Mouse (Mus musculus): ENCODE measurements at regions not wholly inside any gene's neighbourhood (a gene's known extent, or its start where the extent isn't known, plus 50 kb on each side); places are given as distances from the start of the nearest gene placed in this dataset.

- 78% methylated on average over 2 of the region's 2 CpGs for WGBS
- no peak for TF ChIP-seq POLR2A (IDR thresholded peaks at IDR 0.05; ENCODE audit: borderline replicate concordance, insufficient read depth, low read length)
- TF ChIP-seq CTCF (IDR thresholded peaks at IDR 0.05; ENCODE audit: borderline replicate concordance, insufficient read depth, low read depth, low read length) = no peak
Measured at GRCm38 (mm10) chr15:11552568-11552967, 153.1 kb upstream of the Tars start.

DNA sequence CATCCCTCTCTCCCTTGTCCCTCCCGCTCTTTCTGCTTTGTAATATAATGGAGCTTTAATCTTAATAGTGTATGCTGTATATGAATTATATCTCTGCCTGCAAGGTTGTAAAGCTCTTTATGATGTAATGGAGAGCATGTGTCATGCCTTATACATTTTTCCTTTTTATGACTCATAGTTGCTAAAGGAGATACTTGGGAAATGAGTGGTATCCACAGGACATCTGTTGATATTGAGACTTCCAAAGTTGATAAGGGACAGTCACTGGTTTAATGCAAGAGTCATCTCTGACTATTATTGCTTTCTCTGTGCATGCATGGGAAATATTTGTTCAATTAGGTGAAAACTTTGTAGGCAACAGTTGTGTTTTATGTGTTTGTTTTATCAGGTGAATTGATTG lies 152.6 kb upstream of the Tars start:
- Histone ChIP-seq H3K27ac (ENCODE audit: insufficient read depth, low read length) (no peak overlapping the region), H3K4me3 (replicated peaks; ENCODE audit: insufficient read depth, low read depth, low read length) (no peak overlapping the region), H3K27me3 (ENCODE audit: control insufficient read depth, insufficient read depth, low read length) (no peaks in the 10 kb centered on the region), H3K4me1 (ENCODE audit: control insufficient read depth, insufficient read depth, low read length) (no peaks in the 10 kb centered on the region)
- no peak for DNase-seq
- whole genome bisulfite sequencing = 90% methylated on average over 1 of the region's 1 CpGs
- TF ChIP-seq CTCF (IDR thresholded peaks at IDR 0.05; ENCODE audit: borderline replicate concordance, insufficient read depth, low read depth, low read length) (no peak), POLR2A (IDR thresholded peaks at IDR 0.05; ENCODE audit: borderline replicate concordance, insufficient read depth, low read length) (no peak)

More at GRCm38 (mm10) chr15:11552568-11552967, 153.1 kb upstream of the Tars start:
- Histone ChIP-seq H3K4me3 (replicated peaks; ENCODE audit: insufficient read depth, low read depth, low read length) (no peak overlapping the region), H3K4me1 (ENCODE audit: control insufficient read depth, insufficient read depth, low read length) (no peaks in the 10 kb centered on the region), H3K27ac (ENCODE audit: insufficient read depth, low read length) (no peak overlapping the region), H3K27me3 (ENCODE audit: control insufficient read depth, insufficient read depth, low read length) (no peaks in the 10 kb centered on the region)
- no peak for DNase-seq

GRCm38 (mm10) chr15:11539485-11539884 lies 140.0 kb upstream of the Tars start:
- no peaks in the 10 kb centered on the region for H3K4me1 ChIP-seq (ENCODE audit: control insufficient read depth, insufficient read depth, low read length)
- 73% methylated on average over 3 of the region's 3 CpGs for WGBS
- DNase-seq = no peak
- H3K27ac ChIP-seq (ENCODE audit: insufficient read depth, low read length) = no peak overlapping the region
- no peaks in the 10 kb centered on the region for H3K27me3 ChIP-seq (ENCODE audit: control insufficient read depth, insufficient read depth, low read length)
- no peak overlapping the region for H3K4me3 ChIP-seq (replicated peaks; ENCODE audit: insufficient read depth, low read depth, low read length)
- TF ChIP-seq POLR2A (IDR thresholded peaks at IDR 0.05; ENCODE audit: borderline replicate concordance, insufficient read depth, low read length) = no peak

DNA sequence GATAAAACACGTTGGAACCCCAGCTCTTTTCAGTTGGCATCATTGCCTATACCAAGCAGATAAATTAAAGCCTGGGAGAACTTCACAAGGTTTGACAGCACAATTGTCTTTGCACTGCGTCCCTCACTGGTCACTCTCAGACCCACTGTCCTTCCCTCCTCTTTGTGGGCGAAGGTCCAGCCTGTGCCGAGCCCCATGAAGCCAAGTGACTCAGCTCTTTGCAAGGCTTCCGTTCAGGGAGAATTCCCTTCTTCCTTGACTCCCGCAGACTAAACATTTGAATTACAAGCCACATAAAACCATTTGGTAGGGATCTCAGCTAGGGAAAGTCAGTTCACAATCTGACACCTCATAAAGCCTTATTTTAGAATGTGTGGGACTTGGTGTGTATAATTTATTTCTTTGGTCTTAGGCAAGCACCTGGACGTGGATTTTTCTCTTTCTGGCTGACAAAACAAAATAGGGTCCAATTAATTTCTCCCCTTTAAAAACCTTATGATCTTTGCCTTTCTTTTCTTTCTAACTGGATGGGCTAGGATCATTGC lies 136.7 kb upstream of the Tars start:
- H3K27me3 ChIP-seq (ENCODE audit: control insufficient read depth, insufficient read depth, low read length) = no peaks in the 10 kb centered on the region
- 63% methylated on average over 7 of the region's 7 CpGs for WGBS
- no peak overlapping the region for H3K27ac ChIP-seq (ENCODE audit: insufficient read depth, low read length)
- no peaks in the 10 kb centered on the region for H3K4me1 ChIP-seq (ENCODE audit: control insufficient read depth, insufficient read depth, low read length)
- DNase-seq = no peak
- TF ChIP-seq POLR2A (IDR thresholded peaks at IDR 0.05; ENCODE audit: borderline replicate concordance, insufficient read depth, low read length) (no peak), CTCF (IDR thresholded peaks at IDR 0.05; ENCODE audit: borderline replicate concordance, insufficient read depth, low read depth, low read length) (no peak)
- H3K4me3 ChIP-seq (replicated peaks; ENCODE audit: insufficient read depth, low read depth, low read length) = no peak overlapping the region

GRCm38 (mm10) chr15:11534404-11535251 lies 135.2 kb upstream of the Tars start:
- H3K27ac ChIP-seq (ENCODE audit: insufficient read depth, low read length) = no peak overlapping the region
- TF ChIP-seq CTCF (IDR thresholded peaks at IDR 0.05; ENCODE audit: borderline replicate concordance, insufficient read depth, low read depth, low read length) (no peak), POLR2A (IDR thresholded peaks at IDR 0.05; ENCODE audit: borderline replicate concordance, insufficient read depth, low read length) (no peak)
- WGBS = 85% methylated on average over 12 of the region's 12 CpGs
- no peaks in the 10 kb centered on the region for H3K4me1 ChIP-seq (ENCODE audit: control insufficient read depth, insufficient read depth, low read length)
- DNase-seq = no peak
- no peak overlapping the region for H3K4me3 ChIP-seq (replicated peaks; ENCODE audit: insufficient read depth, low read depth, low read length)
- no peaks in the 10 kb centered on the region for H3K27me3 ChIP-seq (ENCODE audit: control insufficient read depth, insufficient read depth, low read length)

DNA sequence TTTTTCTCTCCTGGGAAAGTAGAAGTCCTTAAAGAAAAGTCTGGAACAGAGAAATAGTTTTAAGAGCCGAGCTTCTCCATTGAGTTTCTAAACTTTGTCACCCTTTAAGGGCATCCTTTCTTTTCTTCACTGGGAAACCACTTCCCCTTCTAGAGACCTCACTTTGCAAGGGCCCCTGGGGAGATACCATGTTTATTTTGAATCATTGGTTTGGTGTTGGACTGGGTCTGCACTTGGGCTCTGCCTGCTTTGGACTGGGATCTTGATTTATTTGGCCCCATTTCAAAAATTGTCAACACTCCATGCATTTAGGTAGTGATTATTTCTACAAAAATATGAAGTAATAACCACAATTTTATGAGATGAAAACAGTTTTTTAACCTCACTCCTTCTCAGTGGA lies 134.2 kb upstream of the Tars start:
- DNase-seq = no peak
- 85% methylated on average over 1 of the region's 1 CpGs for WGBS
- TF ChIP-seq CTCF (IDR thresholded peaks at IDR 0.05; ENCODE audit: borderline replicate concordance, insufficient read depth, low read depth, low read length) = no peak
- no peak for TF ChIP-seq POLR2A (IDR thresholded peaks at IDR 0.05; ENCODE audit: borderline replicate concordance, insufficient read depth, low read length)

GRCm38 (mm10) chr15:11533002-11533610 lies 133.6 kb upstream of the Tars start:
- Histone ChIP-seq H3K4me3 (replicated peaks; ENCODE audit: insufficient read depth, low read depth, low read length) (no peak overlapping the region), H3K4me1 (ENCODE audit: control insufficient read depth, insufficient read depth, low read length) (no peaks in the 10 kb centered on the region), H3K27ac (ENCODE audit: insufficient read depth, low read length) (no peak overlapping the region), H3K27me3 (ENCODE audit: control insufficient read depth, insufficient read depth, low read length) (no peaks in the 10 kb centered on the region)
- TF ChIP-seq CTCF (IDR thresholded peaks at IDR 0.05; ENCODE audit: borderline replicate concordance, insufficient read depth, low read depth, low read length) = no peak
- no peak for TF ChIP-seq POLR2A (IDR thresholded peaks at IDR 0.05; ENCODE audit: borderline replicate concordance, insufficient read depth, low read length)
- WGBS = 87% methylated on average over 10 of the region's 10 CpGs
- DNase-seq = no peak

More for the DNA sequence above, 134.2 kb upstream of the Tars start:
- no peaks in the 10 kb centered on the region for H3K4me1 ChIP-seq (ENCODE audit: control insufficient read depth, insufficient read depth, low read length)
- no peak overlapping the region for H3K27ac ChIP-seq (ENCODE audit: insufficient read depth, low read length)
- no peak overlapping the region for H3K4me3 ChIP-seq (replicated peaks; ENCODE audit: insufficient read depth, low read depth, low read length)
- H3K27me3 ChIP-seq (ENCODE audit: control insufficient read depth, insufficient read depth, low read length) = no peaks in the 10 kb centered on the region

GRCm38 (mm10) chr15:11532536-11532935 lies 133.1 kb upstream of the Tars start:
- H3K27me3 ChIP-seq (ENCODE audit: control insufficient read depth, insufficient read depth, low read length) = no peaks in the 10 kb centered on the region
- DNase-seq = no peak
- TF ChIP-seq POLR2A (IDR thresholded peaks at IDR 0.05; ENCODE audit: borderline replicate concordance, insufficient read depth, low read length) (no peak), CTCF (IDR thresholded peaks at IDR 0.05; ENCODE audit: borderline replicate concordance, insufficient read depth, low read depth, low read length) (no peak)
- H3K4me3 ChIP-seq (replicated peaks; ENCODE audit: insufficient read depth, low read depth, low read length) = no peak overlapping the region
- H3K4me1 ChIP-seq (ENCODE audit: control insufficient read depth, insufficient read depth, low read length) = no peaks in the 10 kb centered on the region
- WGBS = 74% methylated on average over 9 of the region's 9 CpGs
- H3K27ac ChIP-seq (ENCODE audit: insufficient read depth, low read length) = no peak overlapping the region

All from cerebellum, adult 2 months (tissue).